Mouse (Mus musculus) heart, postnatal 14 days (tissue): ENCODE results near the gene Hs3st3a1. TPM values are rescaled to one million over a fixed set of nuclear protein-coding genes. Genes with fewer than 3 reads are reported as not detected.
A peak's percentile ranks its signal among the peaks of the same experiment; 100 is the strongest.

Experiments used
- DNase-seq, 2 experiments: peaks; one replicate each; pipeline ENCODE4 v3.0.0; 2021 to 2022
- intact Hi-C: fragments of 180-260 bp; cut with DNase I; formaldehyde crosslinking; loops from one replicate; pipeline ENCODE4 v1.15.1; 2025
- long read RNA-seq, 2 experiments: library from polyadenylated mRNA; stranded (forward); transcript quantifications; one replicate each; pipeline ENCODE4 v2.0.0; 2021
- total RNA-seq, 2 experiments: library from RNA; stranded (reverse); gene quantifications; 2 replicates each; pipeline ENCODE4 v1.2.3; 2021

Hs3st3a1 gene
- total RNA-seq = under 1 TPM; 0.48 to 0.59 TPM
- long read RNA-seq, experiment 1, partial matches to known transcripts = 0 of 1 reads
- long read RNA-seq, experiment 1, other reads (novel, unspliced or antisense) = 0 of 1 reads
- long read RNA-seq, experiment 2, partial matches to known transcripts = 0 of 2 reads
- long read RNA-seq, experiment 2, other reads (novel, unspliced or antisense) = 1 of 2 reads

GRCm38 (mm10) chr11:64434611-64435545 lies at the start of gene Hs3st3a1:
TSS of gene Hs3st3a1 (plus strand) at chr11:64435332.
- intact Hi-C loops = no loop called here
- DNase-seq = peak; percentile 60 to 65

GRCm38 (mm10) chr11:64386333-64386732 lies 48.8 kb upstream of the Hs3st3a1 start:
- intact Hi-C loops = no loop called here

GRCm38 (mm10) chr11:64396331-64396881 lies 38.7 kb upstream of the Hs3st3a1 start:
- DNase-seq = peak; percentile 7 to 14
- intact Hi-C loops = no loop called here

More at GRCm38 (mm10) chr11:64386333-64386732, 48.8 kb upstream of the Hs3st3a1 start:
- DNase-seq = no peak

- intact Hi-C loops = no loop called here
- DNase-seq = no peak
Measured at GRCm38 (mm10) chr11:64396949-64397348, 38.2 kb upstream of the Hs3st3a1 start.

GRCm38 (mm10) chr11:64397612-64398011 lies 37.5 kb upstream of the Hs3st3a1 start:
- DNase-seq = no peak
- intact Hi-C loops = no loop called here

- DNase-seq = no peak
- intact Hi-C loops = no loop called here
Measured at GRCm38 (mm10) chr11:64400534-64401093, 34.5 kb upstream of the Hs3st3a1 start.

GRCm38 (mm10) chr11:64418969-64419368 lies 16.2 kb upstream of the Hs3st3a1 start:
- no peak for DNase-seq
- intact Hi-C loops = no loop called here

- peak; percentile 36 to 52 for DNase-seq
- intact Hi-C loops = no loop called here
Measured at GRCm38 (mm10) chr11:64435546-64436411, 647 bp downstream of the Hs3st3a1 start.

- intact Hi-C loops = no loop called here
- DNase-seq = no peak
Measured at GRCm38 (mm10) chr11:64436412-64436727, 1.2 kb downstream of the Hs3st3a1 start, which contains the start of gene F930015N05Rik. TSS of gene F930015N05Rik (minus strand) at chr11:64436653.

- intact Hi-C loops = no loop called here
- no peak for DNase-seq
Measured at GRCm38 (mm10) chr11:64436791-64437298, 1.7 kb downstream of the Hs3st3a1 start.

GRCm38 (mm10) chr11:64437721-64438120 lies 2.6 kb downstream of the Hs3st3a1 start:
- intact Hi-C loops = no loop called here
- no peak for DNase-seq

- DNase-seq = no peak
- intact Hi-C loops = no loop called here
Measured at GRCm38 (mm10) chr11:64438909-64439308, 3.8 kb downstream of the Hs3st3a1 start.

GRCm38 (mm10) chr11:64442119-64442518 lies 7.0 kb downstream of the Hs3st3a1 start:
- peak in 1 of 2 experiments; percentile 48 for DNase-seq
- intact Hi-C loops = loop anchor here (2.0 to 10.0 kb wide), 4 partner anchors 273 to 1040 kb away; no protein-coding TSS in a partner anchor

- DNase-seq = no peak
- intact Hi-C loops = loop anchor here (2.0 to 10.0 kb wide), 4 partner anchors 272 to 1040 kb away; no protein-coding TSS in a partner anchor
Measured at GRCm38 (mm10) chr11:64442701-64443100, 7.6 kb downstream of the Hs3st3a1 start.

- intact Hi-C loops = loop anchor here (10.0 kb wide), 1 partner anchor 270 kb away; no protein-coding TSS in a partner anchor
- no peak for DNase-seq
Measured at GRCm38 (mm10) chr11:64445227-64445626, 10.1 kb downstream of the Hs3st3a1 start.

- DNase-seq = no peak
- intact Hi-C loops = loop anchor here (10.0 kb wide), 1 partner anchor 266 kb away; no protein-coding TSS in a partner anchor
Measured at GRCm38 (mm10) chr11:64448586-64449315, 13.6 kb downstream of the Hs3st3a1 start.

- intact Hi-C loops = no loop called here
Measured at GRCm38 (mm10) chr11:64461746-64462145, 26.6 kb downstream of the Hs3st3a1 start.

GRCm38 (mm10) chr11:64468737-64469136 lies 33.6 kb downstream of the Hs3st3a1 start:
- DNase-seq = peak; percentile 3 to 5
- intact Hi-C loops = no loop called here

More at GRCm38 (mm10) chr11:64461746-64462145, 26.6 kb downstream of the Hs3st3a1 start:
- DNase-seq = no peak

- no peak for DNase-seq
- intact Hi-C loops = no loop called here
Measured at GRCm38 (mm10) chr11:64470689-64471088, 35.6 kb downstream of the Hs3st3a1 start.
